Mouse (Mus musculus) hindlimb bud, embryonic 11.5 days (tissue): ENCODE measurements at regions not wholly inside any gene's neighbourhood (a gene's known extent, or its start where the extent isn't known, plus 50 kb on each side); places are given as distances from the start of the nearest gene placed in this dataset.

Experiments
- DNase-seq: peaks from one replicate; pipeline ENCODE4 v3.0.0-alpha.2; 2012; ENCODE audit warnings: low read depth, low spot score; ENCODE audit errors: extremely low spot score

- DNase-seq: no peak
Observed at GRCm38 (mm10) chr9:92045472-92045905, 147.2 kb upstream of the Plscr5 start.

GRCm38 (mm10) chr9:92044161-92044560 is 148.6 kb upstream of the Plscr5 start:
- DNase-seq: no peak

GRCm38 (mm10) chr9:92016521-92016920 is 176.2 kb upstream of the Plscr5 start:
- DNase-seq: no peak

GRCm38 (mm10) chr9:92015923-92016322 is 176.8 kb upstream of the Plscr5 start:
- no peak for DNase-seq

- peak; percentile 24 for DNase-seq
Observed at GRCm38 (mm10) chr9:91988240-91988639, 204.5 kb upstream of the Plscr5 start.

GRCm38 (mm10) chr9:91981955-91982621 is 210.6 kb upstream of the Plscr5 start:
- DNase-seq: no peak

GRCm38 (mm10) chr9:91981499-91981898 is 211.2 kb upstream of the Plscr5 start:
- DNase-seq: no peak

- no peak for DNase-seq
Observed at GRCm38 (mm10) chr9:91964051-91964450, 228.7 kb upstream of the Plscr5 start.

- DNase-seq: no peak
Observed at GRCm38 (mm10) chr9:91962726-91963125, 230.0 kb upstream of the Plscr5 start.

GRCm38 (mm10) chr9:91961666-91962065 is 231.1 kb upstream of the Plscr5 start:
- DNase-seq: no peak

- DNase-seq: no peak
Observed at GRCm38 (mm10) chr9:91960556-91961325, 232.0 kb upstream of the Plscr5 start.

- no peak for DNase-seq
Observed at GRCm38 (mm10) chr9:91959592-91959991, 233.1 kb upstream of the Plscr5 start.

GRCm38 (mm10) chr9:91959076-91959475 is 233.7 kb upstream of the Plscr5 start:
- DNase-seq: no peak

GRCm38 (mm10) chr9:91958421-91958820 is 234.3 kb upstream of the Plscr5 start:
- DNase-seq: no peak

GRCm38 (mm10) chr9:91957061-91957460 is 235.7 kb upstream of the Plscr5 start:
- no peak for DNase-seq

- DNase-seq: no peak
Observed at GRCm38 (mm10) chr9:91948746-91949145, 244.0 kb upstream of the Plscr5 start.

- no peak for DNase-seq
Observed at GRCm38 (mm10) chr9:91942001-91942400, 250.7 kb upstream of the Plscr5 start.

- no peak for DNase-seq
Observed at GRCm38 (mm10) chr9:91938729-91939128, 254.0 kb upstream of the Plscr5 start.

- no peak for DNase-seq
Observed at GRCm38 (mm10) chr9:91904066-91904465, 288.7 kb upstream of the Plscr5 start.

GRCm38 (mm10) chr9:91900956-91901355 is 291.8 kb upstream of the Plscr5 start:
- DNase-seq: no peak

GRCm38 (mm10) chr9:91876823-91877222 is 315.9 kb upstream of the Plscr5 start:
- no peak for DNase-seq

- no peak for DNase-seq
Observed at GRCm38 (mm10) chr9:91831556-91831955, 361.2 kb upstream of the Plscr5 start.
